Mouse (Mus musculus): ENCODE data around the gene Gm17490.
"Not testable (repeated sequence)": the region's sequence is repeated elsewhere in the genome, so short reads cannot be mapped to it uniquely, and the experiment has no call there.

Gm17490 gene

DNA sequence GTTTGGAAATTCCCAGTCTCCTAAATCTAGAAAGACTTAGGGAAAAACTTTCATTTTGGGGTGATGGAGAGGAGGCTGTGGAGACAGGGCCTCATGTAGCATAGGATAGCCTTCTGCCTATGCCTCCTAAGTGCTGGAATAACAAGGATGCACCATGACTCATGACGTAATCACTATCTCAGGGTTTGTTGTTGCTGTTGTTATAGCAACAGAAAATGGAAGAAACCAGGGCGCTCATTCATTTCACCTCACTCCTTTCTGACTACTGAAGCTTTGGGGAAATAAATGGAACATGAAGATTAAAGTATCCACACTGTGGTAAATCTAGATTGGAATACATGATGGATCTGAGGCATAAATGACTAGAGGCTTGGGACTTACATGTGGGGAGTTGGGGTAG, 2.3 kb downstream of the Gm17490 start:
- DNase-seq: no peak

DNA sequence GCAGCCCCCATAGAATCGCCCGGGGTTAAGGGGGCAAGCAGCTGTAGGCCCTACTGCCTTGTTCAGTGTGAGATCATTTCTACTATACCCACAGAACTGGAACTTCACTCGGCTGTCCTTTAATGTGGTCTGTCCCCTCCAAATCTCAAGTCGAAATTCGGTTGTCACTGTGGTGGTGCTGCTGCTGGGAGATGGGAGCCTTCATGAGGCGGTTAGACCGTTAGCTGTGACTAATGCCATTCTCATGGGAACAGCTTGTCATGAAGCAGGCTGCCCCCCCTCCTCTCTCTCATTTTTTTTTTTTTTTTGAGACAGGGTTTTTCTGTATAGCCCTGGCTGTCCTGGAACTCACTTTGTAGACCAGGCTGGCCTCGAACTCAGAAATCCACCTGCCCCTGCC, 2.9 kb downstream of the Gm17490 start:
- no peak for DNase-seq

DNA sequence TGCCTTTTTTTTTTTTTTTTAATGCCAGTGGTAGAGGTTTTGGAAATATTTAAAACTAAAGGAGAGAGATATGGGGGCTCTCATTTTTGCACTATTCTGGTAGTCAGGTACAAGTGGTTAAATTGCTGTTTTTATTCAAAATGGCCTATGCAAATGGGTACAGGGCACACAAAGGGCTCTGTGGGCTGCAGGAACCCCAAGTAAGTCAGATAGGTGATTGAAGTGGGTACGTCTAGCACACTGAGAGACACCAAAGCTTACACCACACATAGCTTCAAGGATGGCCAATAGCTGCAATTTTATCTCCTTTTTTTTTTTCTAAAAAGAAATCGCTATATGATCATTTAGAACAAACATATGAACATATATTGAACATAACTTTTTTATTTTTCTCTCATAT, 6.5 kb downstream of the Gm17490 start:
- DNase-seq: no peak

GRCm38 (mm10) chr2:11616846-11617245, 9.2 kb downstream of the Gm17490 start:
- no peak for DNase-seq

GRCm38 (mm10) chr2:11612939-11613338, 13.1 kb downstream of the Gm17490 start:
- DNase-seq: not testable (repeated sequence)

DNA sequence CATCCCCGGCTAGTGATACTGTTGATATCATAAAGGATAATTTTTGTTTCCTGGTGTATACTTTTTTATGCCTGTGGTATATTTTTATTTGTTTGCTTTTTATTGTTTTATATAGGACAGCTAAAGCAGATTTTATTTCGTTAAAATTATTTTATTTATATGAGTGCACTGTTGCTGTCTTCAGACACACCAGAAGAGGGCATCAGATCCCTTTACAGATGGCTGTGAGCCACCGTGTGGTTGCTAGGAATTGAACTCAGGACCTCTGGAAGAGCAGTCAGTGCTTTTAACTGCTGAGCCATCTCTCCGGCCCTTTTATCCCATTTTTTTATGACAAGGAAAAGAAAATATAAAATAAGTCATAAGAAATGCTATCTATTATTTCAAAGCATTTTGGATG, 19.3 kb downstream of the Gm17490 start:
- DNase-seq: not testable (repeated sequence)

DNA sequence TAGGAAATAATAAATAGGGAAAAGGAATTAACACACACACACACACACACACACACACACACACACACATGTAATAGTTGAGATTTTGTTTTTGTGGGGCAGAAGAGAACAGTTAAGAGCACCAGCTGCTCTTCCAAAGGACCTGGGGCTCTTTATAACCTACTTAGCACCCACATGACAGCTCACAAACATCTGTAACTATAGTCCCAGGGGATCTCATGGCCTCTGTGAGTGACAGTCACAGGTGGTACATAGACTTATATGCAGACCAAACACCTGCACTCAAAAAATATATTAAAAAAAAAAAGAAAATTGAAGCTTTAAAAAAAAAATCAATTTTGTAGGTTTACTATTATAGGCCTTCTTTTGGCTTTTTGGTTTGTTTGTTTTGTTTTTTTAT, 21.2 kb downstream of the Gm17490 start:
- DNase-seq: no peak

- DNase-seq: no peak
These were observed 22.0 kb downstream of the Gm17490 start, which contains the start of gene Rbm17 for GRCm38 (mm10) chr2:11604053-11604452. TSS of gene Rbm17 (minus strand) at chr2:11604153.

DNA sequence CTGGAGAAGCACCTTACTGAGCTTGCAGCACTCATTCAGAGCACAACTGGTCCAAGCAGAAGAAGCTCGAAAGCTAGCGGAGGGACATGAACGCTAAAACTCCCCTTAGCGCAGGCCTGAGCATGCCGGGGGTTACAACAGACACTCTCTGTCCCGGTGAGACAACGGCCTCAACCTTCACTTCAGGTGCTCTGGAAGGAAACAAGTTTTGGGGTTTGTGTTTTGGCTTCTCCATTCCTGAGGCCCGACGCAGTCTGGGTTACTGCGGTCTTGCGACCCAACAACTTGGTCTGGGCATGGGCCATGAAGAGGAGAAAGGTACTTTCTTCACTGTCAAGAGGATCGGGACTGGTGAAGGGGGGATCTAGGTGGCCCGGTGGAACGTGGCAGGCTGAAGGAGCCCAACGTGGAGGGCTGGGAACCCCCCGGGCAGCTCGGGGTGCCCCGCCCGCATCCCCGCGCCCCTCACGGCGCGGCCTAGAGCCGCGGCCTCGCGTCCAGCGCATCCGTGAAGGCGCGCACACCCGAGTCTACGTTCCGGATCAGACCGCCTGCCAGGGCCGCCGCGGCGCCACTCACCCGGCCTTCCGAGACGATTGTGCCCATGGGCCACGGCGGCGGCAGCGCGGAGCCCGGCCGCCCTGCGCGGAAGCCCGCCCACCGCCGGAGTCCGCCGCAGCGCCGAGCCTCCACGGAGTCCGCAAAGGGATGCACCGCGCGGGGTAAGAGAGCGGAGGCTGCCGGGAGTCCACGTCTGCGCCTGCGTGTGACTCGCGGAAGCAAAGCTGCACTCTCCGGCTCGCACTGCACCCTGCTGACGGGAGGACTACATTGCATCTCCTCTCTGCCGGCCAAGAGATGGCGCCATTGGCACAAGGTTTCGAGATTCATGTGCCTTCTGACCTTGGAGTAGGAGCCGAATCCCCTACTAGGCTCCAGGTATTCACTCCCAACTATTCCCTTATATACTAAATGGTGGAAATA, 23.3 kb downstream of the Gm17490 start:
- peak; percentile 97 for DNase-seq

DNA sequence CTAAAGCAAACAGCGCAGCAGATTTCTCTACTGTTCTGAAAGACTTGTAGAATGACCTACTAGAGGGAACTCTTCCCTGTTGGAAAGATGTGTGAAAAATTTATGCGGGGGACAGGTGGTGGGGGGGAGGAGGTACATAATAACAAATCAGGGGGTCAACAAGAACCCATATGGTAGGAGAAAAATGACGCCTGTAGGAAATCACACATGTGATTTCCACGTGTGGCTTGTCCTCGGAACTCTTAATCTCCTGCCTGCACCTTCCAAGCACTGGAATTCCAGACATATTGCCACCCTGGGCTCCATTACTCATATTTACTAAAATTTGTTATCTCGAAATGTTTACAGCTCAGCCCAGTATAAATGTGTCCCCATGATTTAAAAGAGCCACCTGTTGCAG, 24.3 kb downstream of the Gm17490 start:
- DNase-seq: no peak

DNA sequence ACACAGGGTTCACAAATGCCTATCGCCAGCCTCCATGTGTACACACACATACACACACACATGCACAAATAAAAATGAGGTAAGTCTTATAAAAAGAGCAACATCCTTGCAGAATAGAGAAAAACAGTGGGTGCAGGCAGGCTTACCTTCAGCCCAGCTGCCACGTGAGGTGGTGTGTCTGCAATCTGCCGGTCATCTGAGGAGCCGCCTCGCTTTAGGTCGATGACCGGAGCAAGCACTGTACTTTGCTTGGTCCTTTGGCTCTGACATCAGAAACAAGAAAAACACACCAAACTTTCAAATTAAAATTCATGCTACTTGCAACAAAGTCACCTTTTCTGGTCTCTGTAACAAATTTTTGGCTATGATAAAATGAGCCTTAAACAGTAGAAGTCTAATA, 28.2 kb downstream of the Gm17490 start:
- DNase-seq: no peak

GRCm38 (mm10) chr2:11596690-11597089, 29.4 kb downstream of the Gm17490 start:
- no peak for DNase-seq

DNA sequence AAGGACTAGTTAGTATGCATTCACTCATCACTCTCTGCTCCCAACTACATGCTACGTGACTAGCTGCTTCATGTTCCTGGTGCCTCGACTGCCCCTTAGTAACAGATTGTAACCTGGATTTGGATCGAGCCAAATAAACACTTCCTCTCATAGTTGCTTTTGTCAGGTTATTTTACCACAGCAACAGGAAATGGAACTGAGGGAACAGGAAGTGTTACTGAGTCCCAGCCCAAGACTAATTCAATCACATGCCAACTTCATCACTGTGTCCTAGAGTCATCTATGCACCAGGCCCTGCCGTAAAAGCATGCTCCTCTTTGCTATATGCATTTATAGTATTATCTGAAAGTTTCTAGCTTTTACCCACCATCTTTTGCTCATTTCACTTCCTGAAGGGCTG, 38.1 kb downstream of the Gm17490 start:
- DNase-seq: no peak

DNA sequence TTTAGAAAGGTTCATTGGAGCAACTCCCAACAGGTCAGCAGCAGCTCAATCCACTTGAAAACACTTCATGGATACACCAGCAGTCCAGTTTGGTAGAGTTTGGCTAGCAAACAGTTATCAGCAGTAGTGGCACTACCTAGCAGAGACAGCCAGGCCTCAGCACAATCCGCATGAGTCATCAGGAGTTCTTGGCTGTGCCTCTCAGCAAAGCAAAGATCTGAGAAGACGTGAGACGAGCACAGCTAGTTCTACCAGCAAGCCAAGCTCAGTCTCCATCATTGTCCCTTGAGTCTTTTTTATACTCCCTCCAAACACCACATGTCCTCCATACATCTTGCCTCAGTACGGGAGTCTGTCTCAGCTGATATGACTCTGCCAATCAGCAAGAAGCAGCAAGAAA, 46.7 kb downstream of the Gm17490 start:
- no peak for DNase-seq

DNA sequence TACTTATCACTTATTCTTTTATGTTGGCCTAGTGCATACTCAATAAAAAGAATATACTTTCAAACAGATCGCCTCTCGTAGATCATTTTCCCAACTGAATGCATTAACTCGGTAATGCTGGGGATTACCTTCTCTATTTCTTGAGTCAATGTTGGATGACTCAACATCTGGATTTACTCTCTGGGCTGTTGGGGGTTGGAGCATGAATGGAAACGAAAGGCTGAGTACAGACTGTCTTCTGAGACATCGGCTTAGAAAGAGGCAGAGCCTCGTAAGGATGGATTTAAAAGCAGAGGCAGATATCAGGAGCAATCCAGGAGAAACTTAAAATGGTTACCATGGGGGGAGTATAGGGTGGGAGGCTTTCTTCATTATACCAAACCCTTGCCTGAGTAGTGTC, 47.9 kb downstream of the Gm17490 start:
- no peak for DNase-seq

All from kidney, postnatal 4 days (tissue).